Mouse (Mus musculus): ENCODE measurements at regions not wholly inside any gene's neighbourhood (a gene's known extent, or its start where the extent isn't known, plus 50 kb on each side); places are given as distances from the start of the nearest gene placed in this dataset.

DNA sequence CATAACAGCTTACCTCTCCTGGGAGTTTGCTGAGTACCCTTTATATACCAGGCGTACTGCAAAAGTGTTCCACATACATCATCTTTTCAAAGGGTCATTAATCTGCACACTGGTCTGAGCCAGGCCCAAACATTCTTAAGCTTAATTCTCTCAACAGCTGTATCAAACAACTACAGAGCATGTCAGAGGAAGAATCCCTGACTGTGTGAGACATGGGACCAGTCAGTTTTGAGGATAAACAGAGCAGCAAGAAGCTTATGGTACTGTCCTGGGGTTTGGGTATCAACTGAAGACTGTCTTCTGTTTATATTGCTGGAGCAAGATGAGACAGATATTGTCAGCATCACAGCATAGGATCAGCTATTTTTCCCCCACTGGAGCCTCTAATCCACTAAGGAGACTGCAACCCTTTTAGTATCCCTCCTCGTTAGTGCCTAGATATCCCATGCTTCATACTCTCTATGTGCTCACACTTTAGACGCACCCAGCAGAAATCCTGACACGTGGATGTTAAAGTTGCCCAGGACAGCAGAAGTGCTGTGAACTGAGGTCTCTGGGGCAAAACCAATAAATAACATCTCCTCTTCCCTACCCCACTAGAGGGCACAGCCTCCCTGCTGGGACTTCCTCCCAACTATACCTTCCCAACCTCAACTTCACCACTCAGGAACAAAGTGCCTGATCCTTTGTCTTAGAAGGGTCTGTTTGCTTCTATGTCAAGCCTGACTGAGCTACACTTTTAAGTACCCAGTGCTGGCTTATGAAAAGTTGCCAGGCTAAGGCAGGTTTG is 271.6 kb downstream of the Gm826 start:
- no peak for DNase-seq

- peak; percentile 14 for DNase-seq
Observed at GRCm38 (mm10) chr2:160060091-160060490, 273.9 kb downstream of the Gm826 start.

- no peak for DNase-seq
Observed at GRCm38 (mm10) chr2:160057211-160057610, 276.8 kb downstream of the Gm826 start.

DNA sequence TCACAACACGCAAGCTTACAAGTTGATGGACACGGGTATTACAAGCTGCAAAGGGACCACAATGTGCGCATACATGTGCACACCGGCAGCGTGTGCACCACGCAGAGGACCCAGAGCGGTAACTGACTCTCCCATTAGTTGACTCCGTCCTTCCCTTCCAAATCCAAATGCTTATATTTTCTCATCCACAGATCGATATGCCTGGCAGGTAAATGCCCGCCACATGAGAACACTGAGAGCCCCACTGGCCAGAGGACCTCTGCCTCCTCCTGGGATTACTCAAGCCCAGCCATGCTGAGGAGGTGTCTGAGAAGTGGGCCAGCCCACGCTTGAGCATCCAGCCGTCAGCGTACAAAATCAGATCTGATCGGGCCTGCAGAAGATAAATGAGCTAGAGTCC is 279.6 kb downstream of the Gm826 start:
- DNase-seq, result no peak

GRCm38 (mm10) chr2:160048286-160048685 is 285.7 kb downstream of the Gm826 start:
- DNase-seq, result no peak

- DNase-seq, result no peak
Observed at GRCm38 (mm10) chr2:160046881-160047543, 286.9 kb downstream of the Gm826 start.

- DNase-seq, result no peak
Observed at GRCm38 (mm10) chr2:160044591-160044990, 289.4 kb downstream of the Gm826 start.

- DNase-seq, result no peak
Observed at GRCm38 (mm10) chr2:160044184-160044583, 289.8 kb downstream of the Gm826 start.

DNA sequence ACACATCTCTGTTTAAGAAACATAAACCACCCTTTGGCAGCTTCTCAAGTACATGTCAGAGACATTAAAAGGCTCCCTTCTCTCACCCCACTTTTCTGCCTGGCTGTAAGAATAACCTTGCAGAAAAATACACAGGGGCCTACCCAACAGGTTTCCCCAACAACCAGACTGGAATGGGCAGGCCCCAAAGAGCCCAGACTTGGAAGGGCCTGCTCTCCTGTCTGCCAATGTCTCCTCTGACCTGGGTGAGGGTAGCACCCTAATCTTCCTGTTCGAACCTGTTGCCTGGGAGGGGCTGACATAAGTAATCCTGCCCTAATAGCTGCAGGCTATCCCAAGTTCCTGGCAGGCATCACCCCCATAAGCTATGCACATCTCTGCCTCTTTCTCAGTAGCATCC is 304.5 kb downstream of the Gm826 start:
- DNase-seq, result no peak

DNA sequence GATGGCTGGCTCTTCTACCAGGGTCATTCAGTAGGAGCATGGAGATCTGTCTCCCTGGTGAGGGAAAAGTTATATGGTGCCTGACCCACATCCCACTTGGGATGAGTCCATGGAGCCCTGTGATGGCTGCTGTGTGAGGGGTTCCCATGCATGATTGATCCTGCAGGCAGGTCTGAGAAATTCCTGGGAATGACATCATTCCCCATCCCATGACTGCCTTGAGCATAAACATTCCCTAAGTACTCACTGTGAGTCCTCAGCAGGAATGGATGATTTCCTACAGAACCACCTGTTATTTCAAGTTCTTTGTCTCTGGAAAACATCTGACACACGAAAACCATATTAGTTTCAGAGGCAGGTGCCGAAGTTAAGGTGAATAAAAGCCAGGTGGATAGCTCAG is 305.5 kb downstream of the Gm826 start:
- no peak for DNase-seq

GRCm38 (mm10) chr2:160025911-160026310 is 308.1 kb downstream of the Gm826 start:
- DNase-seq, result no peak

- DNase-seq, result no peak
Observed at GRCm38 (mm10) chr2:160021541-160021940, 312.4 kb downstream of the Gm826 start.

DNA sequence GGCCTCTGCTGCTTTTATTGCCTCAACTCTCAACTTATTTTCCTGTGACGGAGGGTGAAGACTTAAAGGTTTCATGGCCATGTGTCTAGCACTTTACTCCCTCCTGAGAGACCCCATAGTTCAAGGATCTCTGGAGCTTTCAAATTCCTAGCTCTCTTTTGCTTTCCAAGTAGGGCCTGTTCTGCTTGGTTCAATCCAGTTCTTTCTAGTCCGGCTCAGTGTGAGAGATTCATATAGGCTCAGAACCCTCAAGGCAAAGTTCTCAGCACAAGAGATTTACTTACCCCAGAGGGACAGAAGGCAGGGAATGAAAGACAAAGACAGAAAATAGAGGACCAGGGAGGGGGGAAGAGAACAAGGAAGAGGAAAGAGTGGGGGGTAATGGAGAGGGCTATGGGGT is 313.1 kb downstream of the Gm826 start:
- DNase-seq, result no peak

DNA sequence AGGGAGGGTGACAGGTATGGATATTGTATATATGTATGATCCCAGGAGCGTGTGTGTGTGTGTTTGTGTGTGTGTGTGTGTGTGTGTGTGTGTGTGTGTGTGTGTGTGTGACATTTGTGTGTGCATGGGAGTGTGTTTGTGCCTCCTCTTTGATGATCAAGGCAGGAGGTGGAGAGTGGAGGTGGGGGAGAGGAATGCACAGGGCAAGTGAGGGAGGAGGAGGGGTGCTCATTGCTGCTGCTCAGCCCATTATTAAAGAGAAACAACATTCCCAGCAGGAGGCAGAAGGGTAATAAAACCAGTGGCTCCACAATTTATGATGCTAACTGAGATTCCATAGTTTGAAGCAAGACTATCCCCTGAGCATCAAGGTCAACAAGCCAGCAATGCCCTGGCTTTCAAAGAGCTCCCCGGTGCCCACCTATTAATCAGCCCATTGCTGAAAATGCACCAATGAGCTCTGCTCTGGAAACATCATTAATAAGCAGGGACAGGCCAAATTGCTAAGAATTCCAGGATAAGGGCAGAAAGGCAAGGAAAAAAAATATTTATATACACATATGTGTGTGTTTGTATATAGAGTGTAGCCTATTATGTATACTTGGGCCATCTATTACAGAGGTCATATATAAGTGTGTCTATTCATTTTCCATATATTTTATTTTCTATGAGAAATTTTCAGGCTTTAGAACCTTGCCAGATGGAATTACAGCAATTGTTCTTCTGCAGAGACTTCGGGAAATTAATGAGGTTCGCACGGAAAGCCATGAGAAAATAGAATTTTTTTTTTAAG is 316.7 kb downstream of the Gm826 start:
- no peak for DNase-seq

DNA sequence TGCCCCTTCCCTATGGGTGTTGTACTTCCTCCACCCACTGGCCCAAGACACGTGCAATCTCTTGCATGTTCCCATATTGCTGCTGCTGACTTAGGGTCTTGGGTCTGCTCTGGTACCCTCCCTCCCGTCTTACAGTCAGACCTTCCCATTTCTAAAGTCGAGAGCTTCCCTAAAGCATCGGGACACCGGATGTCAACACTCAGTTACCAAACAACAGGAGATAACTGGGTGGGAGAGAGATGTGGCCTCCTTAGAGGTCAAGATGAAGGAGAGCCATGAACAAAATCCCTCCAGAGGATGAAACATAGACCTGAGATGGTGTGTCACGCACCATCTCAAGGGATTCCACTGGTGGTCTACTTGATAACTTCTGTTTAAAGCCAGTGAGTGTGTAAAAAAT is 322.5 kb downstream of the Gm826 start:
- DNase-seq, result no peak

GRCm38 (mm10) chr2:160002695-160003094 is 331.3 kb downstream of the Gm826 start:
- no peak for DNase-seq

DNA sequence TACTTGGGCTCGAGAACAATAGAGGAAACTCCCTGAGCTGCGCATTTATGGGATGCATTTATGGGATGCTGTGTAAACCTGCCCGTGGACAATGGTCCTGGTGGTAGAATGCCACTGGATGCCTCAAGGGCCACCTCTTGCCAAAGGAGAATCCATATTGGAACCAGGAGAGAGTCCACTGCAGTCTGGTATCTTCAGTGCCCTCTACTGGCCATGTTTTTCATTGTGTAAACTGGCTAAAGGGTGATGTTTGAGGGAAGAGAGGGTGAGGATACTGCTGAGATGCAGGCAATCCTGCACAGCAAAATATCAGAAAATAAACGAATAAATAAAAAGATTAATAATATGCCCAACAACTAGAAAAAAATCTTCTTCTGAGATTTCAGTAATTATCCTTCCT is 333.5 kb downstream of the Gm826 start:
- peak; percentile 49 for DNase-seq

DNA sequence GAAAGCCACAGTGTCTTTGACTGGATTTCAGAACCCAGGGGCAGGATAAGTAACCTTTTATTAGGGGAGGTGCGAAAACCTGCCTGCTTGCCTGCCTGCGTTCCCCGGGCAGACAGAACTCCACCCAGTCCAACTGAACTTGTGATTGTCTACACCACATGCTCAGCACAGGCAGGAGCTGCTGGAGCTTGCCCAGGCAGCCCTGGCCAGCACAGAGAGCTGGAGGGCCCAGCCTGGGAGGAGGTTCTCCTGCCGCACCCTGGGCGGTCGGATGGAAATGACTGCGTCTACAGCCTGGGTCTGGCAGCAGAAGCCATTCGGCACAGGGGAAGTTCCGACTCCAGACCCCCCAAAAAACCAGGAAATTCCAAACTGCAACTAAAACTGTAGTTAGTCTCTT is 336.6 kb downstream of the Gm826 start:
- no peak for DNase-seq

- no peak for DNase-seq
Observed at GRCm38 (mm10) chr2:159994490-159994889, 339.5 kb downstream of the Gm826 start.

GRCm38 (mm10) chr2:159986719-159987118 is 347.2 kb downstream of the Gm826 start:
- DNase-seq, result no peak

- no peak for DNase-seq
Observed at GRCm38 (mm10) chr2:159981694-159982093, 352.3 kb downstream of the Gm826 start.

GRCm38 (mm10) chr2:159950369-159950768 is 383.6 kb downstream of the Gm826 start:
- no peak for DNase-seq

GRCm38 (mm10) chr2:159949046-159949445 is 384.9 kb downstream of the Gm826 start:
- no peak for DNase-seq

GRCm38 (mm10) chr2:159930744-159931143 is 403.2 kb downstream of the Gm826 start:
- DNase-seq, result no peak
